Mouse (Mus musculus): ENCODE results near the gene Tmem86b.

Gene Tmem86b

DNA sequence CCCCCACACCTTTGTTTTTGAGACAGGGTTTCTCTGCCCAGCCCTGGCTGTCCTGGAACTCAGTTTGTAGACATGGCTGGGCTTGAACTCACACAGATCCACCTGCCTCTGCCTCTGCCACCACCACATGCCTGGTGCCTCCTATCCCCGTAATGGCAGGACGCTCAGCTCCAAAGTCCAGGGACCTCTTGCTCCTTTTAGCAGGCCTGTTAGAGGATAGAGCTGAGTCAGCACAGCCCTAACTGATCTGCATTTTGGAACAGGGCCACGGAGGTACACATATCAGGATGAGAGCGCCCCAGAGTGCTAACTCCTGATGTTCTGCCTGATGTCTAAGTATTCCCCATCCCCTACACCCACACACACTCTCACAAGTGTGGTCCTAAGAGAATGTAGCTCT lies at the start of gene Tmem86b:
TSS of gene Tmem86b (minus strand) at position 392 of the 400 bp plus-strand sequence.
- no peak for DNase-seq (ENCODE audit: low spot score)

DNA sequence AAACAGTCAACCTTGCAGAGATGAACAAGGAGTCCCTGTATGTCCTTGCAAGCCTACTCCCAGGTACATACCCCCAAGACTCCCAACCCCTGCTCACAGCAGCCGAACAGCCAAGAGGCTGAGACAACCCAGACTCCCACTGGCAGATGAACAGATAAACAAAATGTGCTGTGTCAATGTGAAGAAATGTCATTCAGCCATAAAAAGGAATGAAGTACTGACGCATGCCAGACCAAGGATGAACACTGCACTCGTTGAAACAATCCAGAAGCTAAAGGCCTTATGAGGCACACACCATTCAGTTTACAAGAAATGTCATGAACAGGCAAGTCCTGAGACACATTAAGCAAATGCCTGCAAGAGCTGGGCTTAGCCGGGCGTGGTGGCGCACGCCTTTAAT lies 44.0 kb upstream of the Tmem86b start:
- DNase-seq (ENCODE audit: low spot score), result no peak

DNA sequence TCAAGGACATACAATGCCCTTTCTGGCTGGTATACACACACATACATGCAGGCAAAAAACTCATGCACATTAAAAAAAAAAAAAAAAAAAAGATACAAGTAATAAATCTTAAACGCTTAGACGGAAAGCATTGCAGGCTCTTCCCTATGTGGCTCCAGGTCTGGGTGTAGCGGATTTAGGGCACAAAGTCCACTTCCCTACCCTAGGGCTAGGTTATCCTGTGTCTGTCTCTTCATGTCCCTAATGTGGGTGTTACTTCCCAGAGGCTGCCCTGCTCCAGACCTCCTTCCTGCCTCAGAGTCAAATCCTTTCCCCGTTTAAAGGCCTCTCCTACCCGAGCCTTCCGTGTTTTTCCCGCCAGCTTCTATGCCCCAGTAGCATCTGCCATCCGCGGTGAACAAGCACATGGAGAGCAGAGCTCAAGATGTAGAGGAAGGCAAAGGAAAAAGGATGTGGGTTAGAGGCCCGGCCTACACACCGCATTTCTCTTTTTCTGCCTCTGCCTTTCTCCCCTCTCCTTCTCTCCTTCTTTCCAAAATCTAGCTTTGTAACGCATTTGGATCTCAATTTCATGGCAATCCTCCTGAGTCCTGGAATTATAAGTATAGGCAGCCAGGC lies 43.0 kb upstream of the Tmem86b start:
- DNase-seq (ENCODE audit: low spot score), result no peak

DNA sequence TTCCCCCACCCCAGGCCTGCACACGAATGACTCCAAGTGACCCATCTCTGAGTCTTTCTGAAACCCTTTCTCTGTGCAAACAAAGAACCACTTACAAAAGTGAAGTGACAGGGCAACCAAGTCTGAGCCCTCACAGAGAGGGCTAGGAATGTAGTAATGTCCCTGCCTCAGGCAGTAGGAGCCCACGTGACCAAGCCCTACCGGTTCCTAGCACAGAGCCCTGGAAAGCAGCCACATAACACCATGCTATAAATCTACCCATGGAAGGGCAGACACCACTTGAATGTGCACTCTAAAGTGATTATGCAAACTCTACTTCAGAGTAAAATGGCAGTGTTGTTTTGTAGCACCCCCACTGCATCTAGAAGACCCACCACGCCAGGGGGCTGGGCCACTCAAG lies 40.7 kb upstream of the Tmem86b start:
- DNase-seq (ENCODE audit: low spot score), result no peak

DNA sequence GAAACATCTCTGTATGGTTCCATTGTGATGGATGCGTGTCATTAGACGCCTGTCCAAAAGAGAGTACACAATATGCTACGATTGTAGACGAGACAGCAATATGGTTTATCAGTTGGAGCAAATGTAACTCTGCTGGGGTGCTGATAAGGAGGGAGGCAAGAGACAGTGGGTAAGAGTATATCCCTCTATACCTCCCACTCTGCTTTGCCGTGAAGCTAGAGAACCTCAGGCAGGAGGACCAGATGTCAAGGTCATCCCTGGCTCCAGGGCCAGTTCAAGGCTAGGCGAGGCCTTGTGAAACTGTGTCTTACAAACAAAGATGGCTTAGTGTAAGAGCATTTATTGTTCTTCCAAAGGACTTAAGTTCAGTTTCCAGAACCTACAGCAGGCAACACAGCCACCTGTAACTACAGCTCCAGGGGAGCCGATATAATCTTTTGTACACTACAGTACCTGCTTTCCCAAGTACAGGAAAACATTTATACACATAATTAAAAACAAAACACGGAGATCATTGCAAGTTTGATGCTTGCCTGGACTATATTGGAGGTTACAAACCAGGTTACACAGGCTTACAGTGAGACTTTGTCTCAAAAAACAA lies 39.5 kb upstream of the Tmem86b start:
- DNase-seq (ENCODE audit: low spot score), result no peak

DNA sequence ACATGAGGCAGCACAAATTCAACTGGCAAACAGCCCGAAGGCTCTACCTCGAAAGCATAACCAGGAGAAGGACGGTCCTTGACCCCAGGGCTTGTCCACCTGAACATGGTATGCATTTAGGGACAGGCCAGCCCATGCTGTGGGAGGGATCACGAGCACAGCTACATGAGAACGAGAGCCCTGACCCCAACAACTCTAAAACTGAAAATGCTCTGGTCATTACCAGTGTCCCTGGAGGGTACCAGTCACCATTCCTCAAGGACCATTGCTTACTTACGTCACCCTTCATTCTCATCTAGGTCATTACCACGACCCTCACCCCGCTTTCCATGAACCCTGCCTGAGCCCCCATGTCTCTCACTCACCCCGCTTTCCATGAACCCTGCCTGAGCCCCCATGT lies 37.9 kb upstream of the Tmem86b start:
- DNase-seq (ENCODE audit: low spot score), result no peak

DNA sequence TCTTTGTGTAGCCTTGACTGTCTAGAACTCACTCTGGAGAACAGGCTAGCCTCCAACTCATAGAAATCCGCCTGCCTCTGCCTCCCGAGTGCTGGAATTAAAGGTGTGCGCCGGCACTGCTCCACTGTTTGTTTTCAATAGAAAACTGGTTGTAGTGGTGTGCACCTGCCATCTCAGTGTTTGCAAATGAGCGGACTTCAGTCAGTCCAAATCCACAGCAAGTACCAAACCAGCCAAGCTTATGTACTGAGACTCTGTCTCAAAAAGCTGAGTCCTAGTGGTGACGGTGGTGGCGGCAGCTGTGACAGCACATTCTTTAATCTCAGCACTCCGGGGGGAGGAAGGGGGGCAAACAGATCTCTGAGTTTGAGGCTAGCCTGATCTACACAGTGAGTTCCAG lies 37.3 kb upstream of the Tmem86b start:
- no peak for DNase-seq (ENCODE audit: low spot score)

DNA sequence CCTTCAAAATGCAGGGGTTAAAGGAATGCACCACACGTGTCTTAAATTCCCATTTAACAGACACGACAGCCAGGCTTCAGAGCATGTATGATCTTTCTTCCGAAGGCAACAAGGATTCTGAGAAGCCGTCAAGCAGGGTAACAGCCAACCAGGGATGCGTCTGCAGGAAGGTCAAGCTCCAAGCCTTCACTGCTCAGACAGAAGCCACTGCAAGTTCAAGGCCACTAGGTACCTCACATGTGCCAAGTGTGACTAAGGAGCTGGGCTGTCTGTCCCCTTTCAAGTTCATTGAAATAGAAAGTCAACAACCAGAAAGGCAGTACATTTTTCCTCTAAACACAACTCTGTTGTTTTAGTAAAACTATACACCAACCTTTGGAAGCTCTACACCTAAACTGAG lies 35.6 kb upstream of the Tmem86b start:
- DNase-seq (ENCODE audit: low spot score), result no peak

DNA sequence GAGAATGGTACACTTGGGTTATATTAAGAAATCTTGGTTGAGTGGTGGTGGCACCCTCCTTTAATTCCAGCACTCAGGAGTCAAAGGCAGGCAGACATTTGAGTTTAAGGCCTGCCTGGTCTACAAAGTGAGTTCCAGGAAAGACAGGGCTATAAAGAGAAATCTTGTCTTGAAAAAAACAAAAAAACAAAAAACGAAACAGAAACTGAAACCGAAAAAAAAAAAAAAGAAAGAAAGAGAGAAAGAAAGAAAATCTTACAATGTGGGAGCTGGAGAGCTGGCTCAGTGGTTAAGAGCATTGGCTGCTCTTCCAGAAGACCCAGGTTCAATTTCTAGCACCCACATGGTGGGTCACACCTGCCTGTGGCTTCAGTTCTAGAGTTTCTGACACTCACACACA lies 32.5 kb upstream of the Tmem86b start:
- no peak for DNase-seq (ENCODE audit: low spot score)

DNA sequence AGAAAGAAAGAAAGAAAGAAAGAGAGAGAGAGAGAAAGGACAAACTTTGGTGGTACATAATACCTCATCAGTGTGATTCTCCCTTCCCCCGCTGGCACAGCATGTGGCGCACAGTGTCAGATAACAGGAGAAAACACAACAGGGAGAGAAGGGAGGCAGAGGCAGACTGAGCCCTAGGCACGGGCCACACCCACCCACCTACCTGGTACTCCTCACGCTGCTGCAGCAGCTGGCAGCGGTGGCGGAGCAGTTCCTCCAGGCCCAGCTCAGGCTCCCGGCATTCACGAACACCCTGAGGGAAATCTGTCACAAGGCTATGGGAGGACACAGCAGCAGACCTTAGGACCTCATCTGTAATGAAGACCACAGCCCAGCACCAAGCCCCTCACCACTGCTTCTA lies 32.0 kb upstream of the Tmem86b start:
- DNase-seq (ENCODE audit: low spot score), result no peak

DNA sequence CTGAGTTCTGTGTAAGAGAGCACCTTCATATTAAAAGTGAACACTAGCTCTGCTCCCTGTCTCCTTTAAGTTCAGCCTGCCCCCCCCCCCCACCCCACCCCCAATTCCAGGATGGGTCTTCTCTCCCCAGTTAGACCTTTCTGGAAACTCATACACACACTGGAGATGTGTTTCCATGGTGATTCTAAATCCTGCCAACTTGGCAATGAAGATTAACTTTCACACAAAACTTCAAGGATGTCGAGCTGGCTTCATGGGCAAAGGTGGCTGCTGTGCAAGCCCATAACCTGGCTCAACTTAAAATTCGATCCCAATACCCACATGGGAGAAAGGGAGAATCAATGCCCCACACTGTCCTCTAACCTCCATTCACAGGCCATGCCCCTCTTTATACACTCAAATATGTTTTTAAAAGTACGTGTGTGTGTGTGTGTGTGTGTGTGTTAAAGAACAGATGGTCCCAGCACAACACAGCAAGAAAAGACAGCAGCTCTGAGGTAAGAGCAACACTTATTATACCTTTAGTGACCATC lies 28.8 kb upstream of the Tmem86b start:
- DNase-seq (ENCODE audit: low spot score), result no peak

DNA sequence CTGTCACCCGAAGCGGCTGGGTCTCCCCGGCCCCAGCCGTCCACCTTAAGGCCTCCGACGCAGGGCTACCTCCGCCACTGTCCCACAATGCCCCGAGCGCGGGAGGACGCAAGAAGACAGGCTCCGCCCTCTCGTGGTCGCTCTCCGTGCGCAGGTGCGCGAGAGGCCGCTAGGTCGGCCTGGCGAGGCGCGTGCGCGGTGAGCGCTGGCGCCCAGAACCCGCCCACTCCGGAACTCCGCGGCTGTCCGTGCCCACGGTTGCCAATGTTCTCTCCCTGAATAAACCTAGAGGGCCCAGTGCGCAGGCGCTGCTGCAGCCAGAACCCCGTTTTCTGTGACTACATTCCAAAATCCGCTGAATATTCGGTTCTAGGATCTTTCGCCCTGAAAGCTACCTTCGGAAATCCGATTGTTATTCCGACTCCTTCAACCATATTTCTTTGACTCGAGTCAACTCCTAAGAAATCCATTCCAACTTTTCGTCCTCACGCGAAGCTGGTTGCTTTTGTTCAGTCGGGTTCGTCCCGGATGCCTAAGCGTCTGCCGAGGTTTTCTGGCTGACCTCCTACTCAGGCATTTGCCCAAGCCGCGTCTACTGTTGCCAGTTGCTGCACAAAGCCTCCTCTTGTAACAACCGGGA lies 27.8 kb upstream of the Tmem86b start, which contains the start of gene Ppp6r1:
TSS of gene Ppp6r1 (minus strand) at position 108 of the 640 bp plus-strand sequence.
- DNase-seq (ENCODE audit: low spot score), result peak; percentile 95

DNA sequence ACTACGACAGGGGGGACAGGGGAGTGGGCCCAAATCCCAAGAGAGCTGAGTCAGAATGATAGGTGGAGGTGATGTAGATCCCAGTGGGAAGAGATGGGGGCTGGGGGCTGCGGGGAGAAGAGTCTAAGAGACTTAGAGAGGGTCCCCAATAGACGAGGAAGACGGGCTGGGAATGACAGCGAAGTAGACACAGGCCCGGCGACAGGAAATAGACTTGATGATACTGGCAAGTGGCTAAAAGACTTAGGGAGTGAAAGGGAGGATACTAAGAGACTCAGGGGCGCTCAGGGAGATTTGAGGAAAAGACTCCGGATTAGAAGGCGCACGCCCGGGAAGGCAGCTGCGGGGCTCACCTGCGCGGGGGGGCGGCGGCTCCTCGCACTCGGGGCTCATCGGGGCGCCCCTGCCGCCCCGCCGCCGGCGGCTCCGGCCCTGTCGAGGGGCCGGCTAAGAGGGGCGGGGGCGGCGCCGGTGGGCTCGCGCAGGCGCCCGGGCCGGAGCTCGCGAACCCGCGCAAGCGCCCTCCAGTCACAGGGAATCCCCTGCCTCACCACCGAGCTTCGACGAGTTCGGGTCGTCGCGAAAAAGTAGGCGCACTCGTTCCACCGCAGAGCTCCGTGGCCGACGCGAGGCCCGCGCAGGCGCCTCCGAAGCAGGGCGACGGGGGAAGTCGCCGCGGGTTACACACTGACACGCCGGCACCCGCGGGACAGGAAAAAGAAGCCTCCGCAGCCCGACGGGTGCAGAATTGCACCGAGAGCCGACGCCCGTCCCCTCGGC lies 27.1 kb upstream of the Tmem86b start:
- peak; percentile 72 for DNase-seq (ENCODE audit: low spot score)

DNA sequence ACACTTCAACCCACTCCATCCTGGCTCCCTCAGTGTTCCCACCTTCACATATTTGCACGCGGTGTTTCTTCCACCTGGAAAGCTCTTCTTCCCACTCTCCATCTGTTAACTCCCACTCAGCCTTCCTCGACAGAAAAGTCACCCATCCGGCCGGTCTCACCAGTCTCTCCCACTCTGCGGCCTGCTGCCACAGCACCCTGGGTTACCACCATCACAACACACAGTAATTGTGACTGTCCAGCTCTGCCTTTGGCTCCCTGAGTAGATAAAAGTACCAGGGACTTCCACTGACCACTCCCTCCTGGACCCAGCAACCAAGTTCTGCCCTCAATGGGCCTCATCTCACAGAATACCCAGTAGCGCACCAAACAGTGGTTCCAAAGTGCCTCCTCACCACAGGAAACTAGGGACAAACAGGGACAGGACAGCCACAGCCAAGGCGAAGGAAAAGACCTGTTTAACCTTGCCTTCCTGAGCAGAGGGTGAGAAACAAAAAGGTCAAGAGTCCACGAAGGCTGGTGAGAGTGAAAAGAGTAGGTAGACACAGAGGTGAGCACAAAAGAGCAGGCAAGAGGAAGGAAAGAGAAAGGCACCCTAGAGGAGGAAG lies 26.4 kb upstream of the Tmem86b start:
- no peak for DNase-seq (ENCODE audit: low spot score)

DNA sequence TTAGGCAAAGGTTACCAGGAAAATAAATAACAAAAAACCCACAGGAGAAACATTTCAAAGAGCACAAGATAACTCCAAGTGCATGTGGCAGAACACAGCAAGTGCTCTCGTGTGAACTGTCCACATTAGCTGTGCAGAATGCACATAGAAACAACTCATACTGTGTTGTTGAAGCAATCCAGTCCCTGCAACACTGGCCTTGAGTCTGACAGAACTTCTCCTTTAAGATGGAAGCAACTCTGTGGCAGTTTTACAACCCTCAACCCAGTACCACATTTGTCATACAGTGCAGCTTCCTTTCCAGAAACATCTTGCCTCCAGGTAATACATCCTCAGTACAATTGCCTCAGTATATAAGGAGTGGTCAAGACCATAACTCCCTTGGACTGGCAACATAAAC lies 25.6 kb upstream of the Tmem86b start:
- DNase-seq (ENCODE audit: low spot score), result no peak

DNA sequence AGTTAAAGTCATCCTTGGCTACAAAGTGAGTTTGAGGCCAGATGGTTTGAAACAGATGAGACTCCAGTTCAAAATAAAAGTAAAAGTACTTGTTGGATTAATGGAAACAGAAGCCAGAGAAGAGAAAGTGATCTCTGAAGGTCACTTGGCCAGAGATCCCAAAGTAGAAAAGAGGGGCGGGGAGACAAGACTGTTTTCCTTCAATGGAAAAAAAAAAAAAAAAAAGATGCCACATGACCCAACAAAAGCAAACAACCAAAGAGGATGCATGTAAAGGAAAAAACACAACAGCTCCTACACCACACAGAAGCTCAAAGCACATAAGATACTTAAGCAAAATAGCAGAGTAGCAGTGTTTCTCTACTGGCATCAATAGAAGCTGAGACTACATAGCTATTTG lies 24.7 kb upstream of the Tmem86b start:
- DNase-seq (ENCODE audit: low spot score), result no peak

DNA sequence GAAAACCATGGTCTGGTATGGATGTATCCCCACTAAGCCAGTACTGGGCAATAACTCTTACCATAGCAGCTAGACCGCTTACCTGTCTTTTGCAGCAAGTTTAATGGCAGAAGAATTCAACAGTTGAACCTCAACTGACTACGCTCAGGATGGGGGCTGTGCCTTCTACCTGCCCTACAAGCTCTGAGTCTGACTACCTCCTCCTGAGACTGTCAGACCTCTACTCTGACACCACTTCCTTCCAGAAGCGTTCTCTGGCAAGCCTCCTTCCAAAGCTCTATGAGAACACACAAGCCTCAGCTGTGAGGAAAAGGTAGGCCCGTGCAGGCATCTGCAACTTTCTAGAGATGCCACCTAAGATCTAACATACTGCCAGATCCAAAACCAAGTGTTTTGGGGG lies 24.2 kb upstream of the Tmem86b start:
- no peak for DNase-seq (ENCODE audit: low spot score)

DNA sequence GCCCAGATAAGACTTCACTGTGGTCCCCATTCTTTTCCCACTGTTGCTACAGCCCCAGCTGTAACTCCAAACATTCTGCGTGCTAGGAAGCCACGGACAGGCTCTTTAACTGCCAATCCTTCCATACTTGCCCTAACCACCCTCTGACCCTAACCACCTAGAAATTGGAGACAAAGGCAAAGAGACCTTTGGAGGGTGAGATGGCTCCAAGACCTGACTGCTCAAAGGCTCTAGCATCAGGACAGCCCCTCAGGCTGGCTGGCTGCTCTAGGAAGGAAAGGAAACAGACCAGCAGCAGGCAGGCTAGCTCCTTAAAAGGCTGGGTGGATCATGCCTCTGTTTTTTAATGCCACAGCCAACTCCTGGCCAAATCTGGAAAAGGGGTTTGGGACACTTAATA lies 23.0 kb upstream of the Tmem86b start:
- DNase-seq (ENCODE audit: low spot score), result no peak

DNA sequence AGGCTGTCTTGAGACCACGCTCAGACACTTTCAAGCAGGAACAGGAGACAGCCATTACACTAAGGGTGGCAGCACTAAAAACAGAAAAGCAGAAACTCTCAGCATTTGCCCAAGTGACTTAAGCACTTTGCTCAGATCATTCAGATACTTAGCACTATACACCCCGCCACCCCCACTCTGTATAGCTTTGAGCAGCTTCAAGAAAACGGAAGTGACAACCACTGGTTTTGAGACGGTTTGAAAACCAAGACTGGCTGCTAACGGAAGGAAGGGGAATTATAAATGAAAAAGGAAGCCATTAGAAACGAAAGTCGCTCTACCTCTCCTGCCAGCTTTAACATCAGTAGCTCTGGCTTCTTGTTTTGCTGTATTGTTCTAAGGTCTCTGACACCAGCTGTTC lies 22.6 kb upstream of the Tmem86b start:
- DNase-seq (ENCODE audit: low spot score), result peak; percentile 38

DNA sequence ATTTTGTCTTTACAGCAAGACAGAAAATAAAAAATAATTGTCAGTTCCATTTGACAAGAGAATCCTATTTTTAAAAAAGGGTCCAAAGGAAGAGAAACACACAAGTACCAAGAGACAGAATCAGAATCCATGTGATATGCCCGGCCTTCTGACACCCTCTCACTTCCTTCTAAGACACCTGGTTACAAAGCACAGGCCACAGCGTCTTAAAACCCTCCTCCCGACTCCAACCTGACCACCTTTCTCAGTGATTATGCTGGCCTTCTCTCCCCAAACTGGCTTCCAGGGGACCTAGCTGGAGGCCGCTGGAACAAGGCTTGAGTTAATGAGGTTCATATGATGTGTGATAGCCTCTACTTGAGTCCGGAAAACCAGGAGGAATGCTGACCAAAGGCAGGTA lies 22.1 kb upstream of the Tmem86b start:
- DNase-seq (ENCODE audit: low spot score), result no peak

DNA sequence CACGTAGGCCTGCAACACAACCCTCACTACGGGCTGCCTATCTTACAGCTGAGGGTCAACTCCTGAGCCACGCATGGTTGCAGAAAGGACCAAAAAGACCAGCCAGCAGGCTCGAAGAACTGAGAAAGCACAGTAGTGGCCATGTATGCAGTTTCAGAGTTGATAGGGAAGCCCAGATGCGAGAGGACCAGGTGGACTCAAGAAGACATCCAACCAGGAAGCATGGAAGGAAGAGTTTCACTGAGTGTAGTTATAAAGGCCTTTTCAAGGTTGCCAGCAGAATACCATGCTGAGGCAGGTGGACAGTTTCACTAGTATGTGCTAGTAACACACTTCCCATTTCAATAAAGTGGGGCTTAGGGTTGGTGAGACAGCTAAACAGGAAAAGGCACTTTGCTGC lies 21.5 kb upstream of the Tmem86b start:
- no peak for DNase-seq (ENCODE audit: low spot score)

DNA sequence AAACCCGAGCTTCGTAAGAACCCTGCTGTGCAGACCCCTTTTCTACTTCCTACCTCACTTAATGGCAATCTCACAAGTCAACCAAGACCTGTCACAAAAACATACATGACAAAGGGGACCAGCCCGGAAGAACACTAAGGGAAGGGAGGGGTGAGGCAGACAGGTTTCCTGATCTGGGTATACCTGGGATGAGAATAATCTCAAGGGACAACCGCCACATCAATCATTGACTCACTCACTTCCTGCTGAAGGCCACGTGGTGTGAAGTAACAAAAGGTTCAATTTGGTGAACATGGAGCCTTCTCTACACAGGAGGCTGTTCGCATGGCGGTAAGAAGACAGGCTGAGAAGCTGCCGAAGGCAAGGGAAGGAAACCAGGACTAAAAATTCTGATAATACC lies 20.4 kb upstream of the Tmem86b start:
- no peak for DNase-seq (ENCODE audit: low spot score)
